Mouse (Mus musculus) liver, embryonic 11.5 days (tissue): ENCODE measurements around the gene Ly6c1. TPM values are rescaled to one million over a fixed set of nuclear protein-coding genes. Genes with fewer than 3 reads are reported as not detected.

Experiments
- polyA plus RNA-seq: library from polyadenylated mRNA; unstranded; fragments of >200 nt; fragmentation: Nextera tagmentation; extraction: Ambion mirVana; gene quantifications from 2 replicates; pipeline ENCODE4 v1.2.1, GENCODE M21; 2014

Gene Ly6c1
- polyA plus RNA-seq, 1 experiment from 2014 or later, result not detected

Other genes with a start within 250 kb of the Ly6c1 start
- gene Gml2, start 229.8 kb downstream of the Ly6c1 start, polyA plus RNA-seq, result 0.82 and 1.7 TPM in 2 replicates
- gene 2010109I03Rik, start 151.8 kb downstream of the Ly6c1 start, polyA plus RNA-seq, result not detected in 2 replicates
- gene Ly6i, start 65.4 kb downstream of the Ly6c1 start, polyA plus RNA-seq, result not detected in 2 replicates
- gene Ly6a, start 50.8 kb downstream of the Ly6c1 start, polyA plus RNA-seq, result 2.1 and 2.2 TPM in 2 replicates
- gene Ly6c2, start 63.1 kb upstream of the Ly6c1 start, polyA plus RNA-seq, result 0.92 and 1.1 TPM in 2 replicates
- not detected in 2 replicates for gene Ly6g, start 106.4 kb upstream of the Ly6c1 start, polyA plus RNA-seq
- 0.52 and 0.62 TPM in 2 replicates for gene BC025446, start 167.5 kb upstream of the Ly6c1 start, polyA plus RNA-seq
- not detected in 2 replicates for gene Ly6f, start 219.6 kb upstream of the Ly6c1 start, polyA plus RNA-seq